In the genomic region with DNA sequence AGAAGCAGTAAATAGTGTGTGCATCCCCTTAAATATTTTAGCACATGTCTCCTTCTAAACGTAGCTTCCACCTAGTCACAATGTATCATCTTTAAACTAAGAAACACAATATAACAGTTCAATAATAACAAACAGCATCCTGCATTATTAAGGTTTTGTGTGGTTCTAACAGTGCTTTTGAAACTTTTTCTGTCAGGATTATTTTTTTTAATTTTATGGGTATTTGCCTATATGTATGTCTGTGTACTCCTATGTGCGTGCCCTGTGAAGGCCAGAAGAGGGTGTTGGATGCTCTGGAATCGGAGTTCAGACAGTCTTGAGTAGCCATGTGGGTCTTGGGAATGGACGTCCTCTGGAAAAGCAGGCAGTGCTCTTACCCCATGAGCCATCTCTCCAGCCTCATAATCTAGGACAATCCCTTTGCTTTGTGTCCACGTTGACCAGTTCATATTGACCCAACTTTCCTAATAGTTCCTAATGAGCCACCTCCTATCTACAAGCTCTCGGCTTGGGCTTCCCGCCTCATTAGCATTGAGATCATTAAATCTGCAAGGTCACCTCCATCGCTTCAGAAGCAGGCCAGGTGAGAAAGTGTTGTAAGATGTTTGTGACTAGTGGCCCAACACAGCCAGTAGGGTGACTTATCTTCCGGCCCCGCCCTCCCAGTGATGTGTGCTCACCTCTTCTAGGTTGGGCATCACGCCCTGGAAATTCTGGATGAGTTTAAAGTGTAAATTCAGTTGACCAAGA, we compare ENCODE assay signal across 22 mouse cellular contexts. TPM values are rescaled to one million over a fixed set of nuclear protein-coding genes. Genes with fewer than 3 reads are reported as not detected.
DNase-seq lines count a peak whose midpoint lies in the region; ATAC-seq and TF ChIP-seq lines count a peak whose summit lies in the region.
"Had no signal": no experiment of that assay in that cellular context is flagged by ENCODE, and none has a peak within 500 bp of the region (broad histone marks: within the 10 kb centered on the region; RNA-seq: fewer than 3 reads in every experiment).

No protein-coding gene starts in this region.

- DNase-seq in liver, adult 2 months (ENCODE audit: extremely low read depth, low read depth, low spot score), result peak; percentile 27
- no peak for DNase-seq in liver, embryonic 11.5 days (ENCODE audit: low spot score)
- peak; percentile 84 to 89 for DNase-seq in lung, adult 18-20 months
- peak; percentile 73 for DNase-seq in lung, postnatal 10 days
- peak; percentile 69 to 81 for DNase-seq in lung, postnatal 4 days
- no peak for DNase-seq in cerebellum, postnatal 10 days
- no peak for DNase-seq in left cerebral cortex, postnatal 36 days (ENCODE audit: low spot score in 2 of 2)
- DNase-seq in right cerebral cortex, postnatal 14 days, result no peak
- DNase-seq: adrenal gland, postnatal 10 days; B cell, adult 2 months; cerebellum, adult 11 months; cerebellum, adult 8-10 months; cerebellum, postnatal 25 days; gastrocnemius, postnatal 10 days; heart, adult 18-20 months; heart, postnatal 10 days; heart, postnatal 4 days had no signal

- ATAC-seq in liver, embryonic 11.5 days (replicated peaks; ENCODE audit: low FRiP score), result no peak
- ATAC-seq: CD4-positive, CD25-positive, alpha-beta regulatory T cell, adult 4 months; forebrain, embryonic 15.5 days had no signal

- intact Hi-C loops in left cerebral cortex, postnatal 36 days (cut with DNase I), result no loop called here

- no peak overlapping the region for H3K4me3 ChIP-seq in liver, adult 2 months (ENCODE audit: insufficient read depth, low read depth, low read length)
- H3K4me3 ChIP-seq in liver, embryonic 11.5 days (ENCODE audit: low read depth, low read length), result no peak overlapping the region
- H3K4me3 ChIP-seq: embryonic facial prominence, embryonic 12.5 days; forebrain, embryonic 15.5 days; heart, embryonic 10.5 days had no signal

- H3K27ac ChIP-seq in liver, adult 2 months (replicated peaks; ENCODE audit: insufficient read depth, low read depth, low read length), result no peak overlapping the region
- H3K27ac ChIP-seq in liver, embryonic 11.5 days (ENCODE audit: low read depth, low read length), result no peak overlapping the region
- H3K27ac ChIP-seq: embryonic facial prominence, embryonic 12.5 days; forebrain, embryonic 15.5 days; heart, embryonic 10.5 days had no signal

- no peaks in the 10 kb centered on the region for H3K9me3 ChIP-seq in liver, embryonic 11.5 days (ENCODE audit: control insufficient read depth, low read length)
- H3K9me3 ChIP-seq: embryonic facial prominence, embryonic 12.5 days; forebrain, embryonic 15.5 days; G1E; heart, embryonic 10.5 days had no signal

- no peak for TF ChIP-seq POLR2A in liver, adult 2 months (IDR thresholded peaks at IDR 0.05; ENCODE audit: extremely low read depth, insufficient read depth, low read length)

- 74% methylated on average over 11 of the region's 11 CpGs for WGBS in liver, adult 2 months
- WGBS in liver, embryonic 11.5 days, result 83% methylated on average over 11 of the region's 11 CpGs

- no peaks in the 10 kb centered on the region for H3K79me2 ChIP-seq in liver, adult 2 months (ENCODE audit: control insufficient read depth, insufficient read depth, low read length)

- H3K4me2 ChIP-seq in liver, embryonic 11.5 days, result no peak overlapping the region
- H3K4me2 ChIP-seq: embryonic facial prominence, embryonic 12.5 days; forebrain, embryonic 15.5 days had no signal

- H3K4me1 ChIP-seq in liver, adult 2 months (ENCODE audit: control insufficient read depth, insufficient read depth, low read length), result peaks cover 1% of the 10 kb centered on the region; the same call in 1 of the 2 replicates
- H3K4me1 ChIP-seq in liver, embryonic 11.5 days (replicated peaks; ENCODE audit: control insufficient read depth, insufficient read depth, low read length), result no peaks in the 10 kb centered on the region
- H3K4me1 ChIP-seq: embryonic facial prominence, embryonic 12.5 days; heart, embryonic 10.5 days had no signal

- no peak overlapping the region for H3K9ac ChIP-seq in liver, adult 2 months (ENCODE audit: low read depth, low read length)
- no peak overlapping the region for H3K9ac ChIP-seq in liver, embryonic 11.5 days (ENCODE audit: low read depth, low read length)
- H3K9ac ChIP-seq: embryonic facial prominence, embryonic 12.5 days; forebrain, embryonic 15.5 days had no signal

- H3K36me3 ChIP-seq in liver, adult 2 months (ENCODE audit: control insufficient read depth, insufficient read depth, low read length), result no peaks in the 10 kb centered on the region
- no peaks in the 10 kb centered on the region for H3K36me3 ChIP-seq in liver, embryonic 11.5 days (ENCODE audit: control insufficient read depth, insufficient read depth, low read length)
- H3K36me3 ChIP-seq: embryonic facial prominence, embryonic 12.5 days; forebrain, embryonic 15.5 days; G1E; heart, embryonic 10.5 days had no signal

- no peak for TF ChIP-seq CTCF in liver, adult 2 months (IDR thresholded peaks at IDR 0.05; ENCODE audit: low read depth, low read length)

- no peaks in the 10 kb centered on the region for H3K27me3 ChIP-seq in liver, adult 2 months (ENCODE audit: control insufficient read depth, insufficient read depth, low read length)
- no peaks in the 10 kb centered on the region for H3K27me3 ChIP-seq in liver, embryonic 11.5 days (replicated peaks; ENCODE audit: control insufficient read depth, insufficient read depth, low read length)
- H3K27me3 ChIP-seq: embryonic facial prominence, embryonic 12.5 days; forebrain, embryonic 15.5 days had no signal

RNA-seq across cellular contexts. Expression of a gene that starts 20.2 kb away (rescaled TPM):
- 1.4 and 1.7 TPM in 2 replicates for total RNA-seq in liver, adult 2 months (2014; rRNA removed)
- polyA plus RNA-seq in liver, adult 2 months (2012; rRNA removed), result 0.76 and 0.80 TPM in 2 replicates
- 55.7 and 55.9 TPM in 2 replicates for polyA plus RNA-seq in liver, embryonic 11.5 days (2014; fragmentation: Nextera tagmentation; extraction: Ambion mirVana)
- total RNA-seq in left cerebral cortex, postnatal 36 days (2021), result 1 to 10 TPM; 7.5 to 8.1 TPM
- polyA plus RNA-seq: G1E had no signal

Comparison
In these comparisons a context has a peak if more than half of its experiments do, and no peak if none do; other contexts are left out.
1. DNase-seq: peak in liver, adult 2 months (single experiment), lung, adult 18-20 months (2 of 2), lung, postnatal 10 days (single experiment) and lung, postnatal 4 days (2 of 2); none in liver, embryonic 11.5 days (single experiment), cerebellum, postnatal 10 days (0 of 2), left cerebral cortex, postnatal 36 days (0 of 2) and right cerebral cortex, postnatal 14 days (single experiment).